Mouse (Mus musculus) layer of hippocampus, adult 2 months (tissue): ENCODE results near the gene Narf. TPM values are rescaled to one million over a fixed set of nuclear protein-coding genes. Genes with fewer than 3 reads are reported as not detected.

Experiments
- DNase-seq, 2 experiments: peaks; one replicate each; pipeline ENCODE4 v3.0.0; 2022; ENCODE audit warnings: low spot score in 2 of 2
- H3K27ac ChIP-seq: fragments of 200-600 bp; 2 replicates; pipeline ENCODE4 v1.8.1; 2022
- H3K4me3 ChIP-seq: fragments of 200-600 bp; 2 replicates; pipeline ENCODE4 v1.8.1; 2022; ENCODE audit warnings: mild to moderate bottlenecking
- CTCF ChIP-seq: fragments of 200-600 bp; conservative IDR thresholded peaks from 2 replicates; pipeline ENCODE4 v1.8.1; 2022; ENCODE audit warnings: antibody characterized with exemption, mild to moderate bottlenecking, moderate library complexity
- total RNA-seq, 2 experiments: library from RNA; stranded (reverse); gene quantifications; 2 replicates each; pipeline ENCODE4 v1.2.3; 2021

The Narf gene
- total RNA-seq, 2 experiments from 2014 or later, result 42.4 to 48.1 TPM

GRCm38 (mm10) chr11:121220771-121221170 lies 16.3 kb upstream of the Narf start:
- no peak overlapping the region for H3K27ac ChIP-seq
- no peak for DNase-seq
- no peak overlapping the region for H3K4me3 ChIP-seq
- TF ChIP-seq CTCF, result no peak

- Histone ChIP-seq H3K27ac (no peak overlapping the region), H3K4me3 (no peak overlapping the region)
- no peak for TF ChIP-seq CTCF
- no peak for DNase-seq
Observed at GRCm38 (mm10) chr11:121221321-121222010, 15.6 kb upstream of the Narf start.

GRCm38 (mm10) chr11:121228129-121229017 lies 8.7 kb upstream of the Narf start:
- Histone ChIP-seq H3K4me3 (peak overlapping the region; percentile 91), H3K27ac (peak overlapping the region; percentile 81)
- DNase-seq, result no peak
- TF ChIP-seq CTCF, result no peak

- peak within 1 kb of the TSS; percentile 81 for H3K27ac ChIP-seq
- peak; percentile 63 to 80 for DNase-seq
- H3K4me3 ChIP-seq, result peak within 1 kb of the TSS; percentile 91
- peak; percentile 67 for TF ChIP-seq CTCF
Observed at GRCm38 (mm10) chr11:121229018-121229439, 8.0 kb upstream of the Narf start, which contains the start of gene Cybc1. Gene Cybc1 (minus strand): TSS chr11:121229322.

- TF ChIP-seq CTCF, result no peak
- no peak for DNase-seq
- Histone ChIP-seq H3K4me3 (no peak overlapping the region), H3K27ac (peak overlapping the region; percentile 52)
Observed at GRCm38 (mm10) chr11:121231191-121231590, 5.9 kb upstream of the Narf start.

- H3K4me3 ChIP-seq, result no peak overlapping the region
- TF ChIP-seq CTCF, result no peak
- H3K27ac ChIP-seq, result peak overlapping the region; percentile 52
- peak; percentile 32 to 34 for DNase-seq
Observed at GRCm38 (mm10) chr11:121231628-121232291, 5.3 kb upstream of the Narf start.

GRCm38 (mm10) chr11:121232706-121233105 lies 4.3 kb upstream of the Narf start:
- no peak for DNase-seq
- TF ChIP-seq CTCF, result no peak
- Histone ChIP-seq H3K27ac (no peak overlapping the region), H3K4me3 (no peak overlapping the region)

GRCm38 (mm10) chr11:121235475-121236238 lies 1.4 kb upstream of the Narf start:
- Histone ChIP-seq H3K27ac (peak overlapping the region; percentile 99), H3K4me3 (peak overlapping the region; percentile 66; the same call in 1 of the 2 replicates)
- TF ChIP-seq CTCF, result peak; percentile 73
- no peak for DNase-seq

- H3K27ac ChIP-seq, result peak overlapping the region; percentile 99
- DNase-seq, result peak; percentile 29 to 31
- peak overlapping the region; percentile 77 for H3K4me3 ChIP-seq
- TF ChIP-seq CTCF, result peak; percentile 57
Observed at GRCm38 (mm10) chr11:121237345-121238128, 484 bp downstream of the Narf start.

GRCm38 (mm10) chr11:121239669-121240068 lies 2.6 kb downstream of the Narf start:
- H3K27ac ChIP-seq, result no peak overlapping the region
- DNase-seq, result no peak
- no peak overlapping the region for H3K4me3 ChIP-seq
- TF ChIP-seq CTCF, result no peak

- no peak for TF ChIP-seq CTCF
- no peak overlapping the region for H3K27ac ChIP-seq
Observed at GRCm38 (mm10) chr11:121250196-121250595, 13.1 kb downstream of the Narf start.

More at GRCm38 (mm10) chr11:121250196-121250595, 13.1 kb downstream of the Narf start:
- DNase-seq, result no peak
- H3K4me3 ChIP-seq, result no peak overlapping the region
